Mouse (Mus musculus) intestine, embryonic 16.5 days (tissue): ENCODE results near the gene Pkd1. TPM values are rescaled to one million over a fixed set of nuclear protein-coding genes. Genes with fewer than 3 reads are reported as not detected.

Experiments used
- ATAC-seq: fragments of 200-750 bp; cut with Nextera tagmentation; 2 replicates; pipeline ENCODE4 v1.8.0; 2017; ENCODE audit warnings: moderate TSS enrichment, moderate library complexity
- H3K27ac ChIP-seq: fragments of 300-500 bp; sonication (generic); 2 replicates; pipeline ENCODE4 v1.5.1; 2014; ENCODE audit warnings: mild to moderate bottlenecking, low read length
- H3K27me3 ChIP-seq: fragments of 300-500 bp; sonication (generic); replicated peaks from 2 replicates; pipeline ENCODE4 v1.6.1; 2014; ENCODE audit warnings: low read length, control low read depth, mixed read lengths; ENCODE audit not compliant: control insufficient read depth, insufficient read depth
- H3K36me3 ChIP-seq: fragments of 300-500 bp; sonication (generic); 2 replicates; pipeline ENCODE4 v1.6.1; 2014; ENCODE audit warnings: low read length, control low read depth; ENCODE audit not compliant: control insufficient read depth, insufficient read depth
- H3K4me1 ChIP-seq: fragments of 300-500 bp; sonication (generic); 2 replicates; pipeline ENCODE4 v1.6.1; 2014; ENCODE audit warnings: low read length, control low read depth, mixed read lengths; ENCODE audit not compliant: control insufficient read depth, insufficient read depth
- H3K4me2 ChIP-seq: fragments of 300-500 bp; sonication (generic); 2 replicates; pipeline ENCODE4 v1.6.1; 2014; ENCODE audit warnings: low read depth, low read length, control low read depth
- H3K4me3 ChIP-seq: fragments of 300-500 bp; sonication (generic); 2 replicates; pipeline ENCODE4 v1.5.1; 2014; ENCODE audit warnings: mild to moderate bottlenecking, low read length
- H3K9ac ChIP-seq: fragments of 300-500 bp; sonication (generic); 2 replicates; pipeline ENCODE4 v1.6.1; 2014; ENCODE audit warnings: low read depth, low read length
- H3K9me3 ChIP-seq: fragments of 300-500 bp; sonication (generic); 2 replicates; pipeline ENCODE4 v1.6.1; 2016; ENCODE audit warnings: low read length, control low read depth; ENCODE audit not compliant: control insufficient read depth
- WGBS: fragments of 180-500 bp; shearing (Covaris S2); extraction: QIAGEN DNeasy Blood & Tissue Kit; methylation state at CpG from one replicate; pipeline ENCODE4 v1.1.7; 2014; 5-methylcytosine and 5-hydroxymethylcytosine counted together
- polyA plus RNA-seq: library from polyadenylated mRNA; unstranded; fragments of >200 nt; fragmentation: Nextera tagmentation; extraction: Ambion mirVana; gene quantifications from 2 replicates; pipeline ENCODE4 v1.2.1, GENCODE M21; 2015

Pkd1 gene
- polyA plus RNA-seq: 12.2 and 13.5 TPM in 2 replicates

- no peaks in the 10 kb centered on the region for H3K9me3 ChIP-seq
- H3K4me1 ChIP-seq: peaks cover 23% of the 10 kb centered on the region
- H3K4me2 ChIP-seq: peak within 1 kb of the TSS; percentile 82
- peak within 1 kb of the TSS; percentile 93 for H3K9ac ChIP-seq
- peak within 1 kb of the TSS; percentile 96 for H3K27ac ChIP-seq
- H3K27me3 ChIP-seq: no peaks in the 10 kb centered on the region
- H3K4me3 ChIP-seq: peak within 1 kb of the TSS; percentile 89
- ATAC-seq: peak; percentile 95
- under 1% methylated on average over 72 of the region's 72 CpGs for WGBS
- no peaks in the 10 kb centered on the region for H3K36me3 ChIP-seq
Measured at GRCm38 (mm10) chr17:24549618-24550415, at the start of gene Pkd1. Gene Pkd1, plus strand, starts transcription at chr17:24549834.

- 0 out of 2 replicates have a peak, but pooled peaks cover 3% of the 10 kb centered on the region for H3K36me3 ChIP-seq
- H3K4me3 ChIP-seq: no peak overlapping the region
- no peak overlapping the region for H3K4me2 ChIP-seq
- H3K27ac ChIP-seq: no peak overlapping the region
- H3K9ac ChIP-seq: no peak overlapping the region
- no peaks in the 10 kb centered on the region for H3K9me3 ChIP-seq
- WGBS: 47% methylated on average over 11 of the region's 11 CpGs
- H3K4me1 ChIP-seq: peaks cover 8% of the 10 kb centered on the region
- no peaks in the 10 kb centered on the region for H3K27me3 ChIP-seq
- ATAC-seq: no peak
Measured at GRCm38 (mm10) chr17:24502208-24502607, 47.4 kb upstream of the Pkd1 start.

- H3K4me2 ChIP-seq: no peak overlapping the region
- H3K9ac ChIP-seq: no peak overlapping the region
- peaks cover 6% of the 10 kb centered on the region; the same call in 1 of the 2 replicates for H3K36me3 ChIP-seq
- H3K4me3 ChIP-seq: no peak overlapping the region
- no peak for ATAC-seq
- H3K27ac ChIP-seq: no peak overlapping the region
- H3K27me3 ChIP-seq: no peaks in the 10 kb centered on the region
- H3K4me1 ChIP-seq: peaks cover 14% of the 10 kb centered on the region
- 90% methylated on average over 10 of the region's 10 CpGs for WGBS
- no peaks in the 10 kb centered on the region for H3K9me3 ChIP-seq
Measured at GRCm38 (mm10) chr17:24504085-24504484, 45.5 kb upstream of the Pkd1 start.

- H3K4me2 ChIP-seq: no peak overlapping the region
- peaks cover 14% of the 10 kb centered on the region for H3K36me3 ChIP-seq
- no peaks in the 10 kb centered on the region for H3K9me3 ChIP-seq
- WGBS: 88% methylated on average over 30 of the region's 30 CpGs
- peaks cover 14% of the 10 kb centered on the region for H3K4me1 ChIP-seq
- ATAC-seq: no peak
- no peak overlapping the region for H3K4me3 ChIP-seq
- no peak overlapping the region for H3K9ac ChIP-seq
- no peak overlapping the region for H3K27ac ChIP-seq
- H3K27me3 ChIP-seq: no peaks in the 10 kb centered on the region
Measured at GRCm38 (mm10) chr17:24505286-24505955, 44.2 kb upstream of the Pkd1 start.

GRCm38 (mm10) chr17:24506332-24507070 lies 43.1 kb upstream of the Pkd1 start:
- 33% methylated on average over 36 of the region's 36 CpGs for whole genome bisulfite sequencing

GRCm38 (mm10) chr17:24507129-24507664 lies 42.4 kb upstream of the Pkd1 start:
- Histone ChIP-seq H3K9me3 (no peaks in the 10 kb centered on the region), H3K27me3 (no peaks in the 10 kb centered on the region), H3K9ac (peak overlapping the region; percentile 29; the same call in 1 of the 2 replicates), H3K27ac (no peak overlapping the region), H3K4me3 (0 out of 2 replicates have a peak overlapping the region, but pooled peaks have one; percentile 24), H3K4me2 (peak overlapping the region; percentile 48), H3K4me1 (peaks cover 14% of the 10 kb centered on the region), H3K36me3 (peaks cover 19% of the 10 kb centered on the region)
- ATAC-seq: peak; percentile 62
- WGBS: 47% methylated on average over 19 of the region's 19 CpGs

More at GRCm38 (mm10) chr17:24506332-24507070, 43.1 kb upstream of the Pkd1 start:
- Histone ChIP-seq H3K9me3 (no peaks in the 10 kb centered on the region), H3K9ac (peak overlapping the region; percentile 58), H3K27ac (no peak overlapping the region), H3K4me3 (peak overlapping the region; percentile 24; the same call in 1 of the 2 replicates), H3K4me2 (peak overlapping the region; percentile 48), H3K27me3 (no peaks in the 10 kb centered on the region), H3K36me3 (peaks cover 19% of the 10 kb centered on the region), H3K4me1 (peaks cover 14% of the 10 kb centered on the region)
- peak; percentile 45 for ATAC-seq

- Histone ChIP-seq H3K27me3 (no peaks in the 10 kb centered on the region), H3K4me3 (no peak overlapping the region), H3K9ac (no peak overlapping the region), H3K36me3 (peaks cover 20% of the 10 kb centered on the region), H3K27ac (no peak overlapping the region), H3K9me3 (no peaks in the 10 kb centered on the region), H3K4me2 (no peak overlapping the region), H3K4me1 (peaks cover 14% of the 10 kb centered on the region)
- peak; percentile 54 for ATAC-seq
- WGBS: 70% methylated on average over 12 of the region's 12 CpGs
Measured at GRCm38 (mm10) chr17:24507806-24508460, 41.7 kb upstream of the Pkd1 start.

GRCm38 (mm10) chr17:24513609-24514008 lies 36.0 kb upstream of the Pkd1 start:
- no peak overlapping the region for H3K9ac ChIP-seq
- peak; percentile 61 for ATAC-seq
- no peak overlapping the region for H3K4me2 ChIP-seq

More at GRCm38 (mm10) chr17:24513609-24514008, 36.0 kb upstream of the Pkd1 start:
- H3K4me3 ChIP-seq: no peak overlapping the region
- H3K9me3 ChIP-seq: no peaks in the 10 kb centered on the region
- no peaks in the 10 kb centered on the region for H3K4me1 ChIP-seq
- WGBS: 47% methylated on average over 5 of the region's 5 CpGs
- H3K36me3 ChIP-seq: peaks cover 28% of the 10 kb centered on the region
- no peaks in the 10 kb centered on the region for H3K27me3 ChIP-seq
- no peak overlapping the region for H3K27ac ChIP-seq
